Mouse (Mus musculus) liver, embryonic 15.5 days (tissue): ENCODE measurements around the gene Plpp1. TPM values are rescaled to one million over a fixed set of nuclear protein-coding genes. Genes with fewer than 3 reads are reported as not detected.

ENCODE experiments used
- ATAC-seq: fragments of 200-750 bp; cut with Nextera tagmentation; 2 replicates; pipeline ENCODE4 v1.8.0; 2017; ENCODE audit warnings: moderate number of reproducible peaks, mild to moderate bottlenecking, moderate library complexity; ENCODE audit not compliant: insufficient read depth
- H3K27ac ChIP-seq: fragments of 300-500 bp; sonication (generic); replicated peaks from 2 replicates; pipeline ENCODE4 v1.5.1; 2015; ENCODE audit warnings: mild to moderate bottlenecking, inconsistent platforms
- H3K27me3 ChIP-seq: fragments of 300-500 bp; sonication (generic); 2 replicates; pipeline ENCODE4 v1.6.1; 2015; ENCODE audit warnings: mild to moderate bottlenecking, inconsistent platforms
- H3K36me3 ChIP-seq: fragments of 300-500 bp; sonication (generic); replicated peaks from 2 replicates; pipeline ENCODE4 v1.6.1; 2015; ENCODE audit warnings: moderate library complexity, mild to moderate bottlenecking, inconsistent platforms
- H3K4me1 ChIP-seq: fragments of 300-500 bp; sonication (generic); replicated peaks from 2 replicates; pipeline ENCODE4 v1.6.1; 2015; ENCODE audit warnings: inconsistent platforms
- H3K4me2 ChIP-seq: fragments of 300-500 bp; sonication (generic); 2 replicates; pipeline ENCODE4 v1.6.1; 2015; ENCODE audit warnings: moderate library complexity, mild to moderate bottlenecking, inconsistent platforms
- H3K4me3 ChIP-seq: fragments of 300-500 bp; sonication (generic); replicated peaks from 2 replicates; pipeline ENCODE4 v1.5.1; 2015; ENCODE audit warnings: mild to moderate bottlenecking, inconsistent platforms
- H3K9ac ChIP-seq: fragments of 300-500 bp; sonication (generic); 2 replicates; pipeline ENCODE4 v1.6.1; 2015; ENCODE audit warnings: moderate library complexity, mild to moderate bottlenecking, inconsistent platforms
- H3K9me3 ChIP-seq: fragments of 300-500 bp; sonication (generic); replicated peaks from 2 replicates; pipeline ENCODE4 v1.6.1; 2016; ENCODE audit warnings: inconsistent platforms
- WGBS: fragments of 180-500 bp; shearing (Covaris S2); methylation state at CpG from one replicate; pipeline ENCODE4 v1.1.7; 2015; ENCODE audit warnings: mixed read lengths; ENCODE audit not compliant: insufficient replicate concordance; 5-methylcytosine and 5-hydroxymethylcytosine counted together
- polyA plus RNA-seq: library from polyadenylated mRNA; unstranded; fragments of >200 nt; fragmentation: Nextera tagmentation; extraction: Ambion mirVana; gene quantifications from 2 replicates; pipeline ENCODE4 v1.2.1, GENCODE M21; 2015

Gene Plpp1
- polyA plus RNA-seq, 1 experiment from 2014 or later: 42.1 TPM

- H3K4me1 ChIP-seq: peaks cover 34% of the 10 kb centered on the region
- H3K4me2 ChIP-seq: no peak overlapping the region
- no peaks in the 10 kb centered on the region for H3K36me3 ChIP-seq
- 7% methylated on average over 1 of the region's 1 CpGs for WGBS
- H3K9ac ChIP-seq: no peak overlapping the region
- H3K27me3 ChIP-seq: peaks cover 23% of the 10 kb centered on the region
- no peak overlapping the region for H3K4me3 ChIP-seq
- H3K27ac ChIP-seq: no peak overlapping the region
- no peaks in the 10 kb centered on the region for H3K9me3 ChIP-seq
- 0 out of 2 replicates have a peak, but pooled peaks have one; percentile 25 for ATAC-seq
These were observed 40.1 kb upstream of the Plpp1 start for GRCm38 (mm10) chr13:112760538-112760881.

DNA sequence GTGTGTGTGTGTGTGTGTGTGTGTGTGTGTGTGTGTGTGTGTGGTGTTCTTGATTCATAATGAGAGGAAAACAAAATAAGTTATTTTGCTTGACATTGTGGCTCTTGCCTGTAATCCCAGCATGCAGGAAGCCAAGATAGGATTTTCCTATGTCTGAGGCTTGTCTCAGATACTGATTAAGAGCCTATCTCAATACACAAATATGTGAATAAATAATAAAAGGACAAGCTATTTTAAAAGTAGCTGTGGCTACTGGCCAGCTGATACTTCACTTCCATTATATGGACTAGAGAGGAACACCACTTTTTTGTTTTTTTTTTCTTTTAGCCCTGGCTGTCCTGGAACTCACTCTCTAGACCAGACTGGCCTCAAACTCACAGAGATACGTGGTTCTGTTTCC lies 38.8 kb upstream of the Plpp1 start:
- H3K9ac ChIP-seq: no peak overlapping the region
- ATAC-seq: no peak
- 19% methylated on average over 1 of the region's 1 CpGs for WGBS
- H3K27me3 ChIP-seq: peaks cover 23% of the 10 kb centered on the region
- H3K4me3 ChIP-seq: no peak overlapping the region
- H3K27ac ChIP-seq: peak overlapping the region; percentile 38; the same call in 1 of the 2 replicates
- H3K4me1 ChIP-seq: peaks cover 31% of the 10 kb centered on the region
- no peaks in the 10 kb centered on the region for H3K36me3 ChIP-seq
- H3K4me2 ChIP-seq: no peak overlapping the region
- H3K9me3 ChIP-seq: no peaks in the 10 kb centered on the region

GRCm38 (mm10) chr13:112762548-112762947 lies 38.0 kb upstream of the Plpp1 start:
- Histone ChIP-seq H3K4me3 (no peak overlapping the region), H3K36me3 (no peaks in the 10 kb centered on the region), H3K27ac (no peak overlapping the region), H3K27me3 (peaks cover 19% of the 10 kb centered on the region), H3K9ac (no peak overlapping the region), H3K4me1 (peaks cover 31% of the 10 kb centered on the region), H3K9me3 (no peaks in the 10 kb centered on the region), H3K4me2 (no peak overlapping the region)
- WGBS: 75% methylated on average over 4 of the region's 4 CpGs
- ATAC-seq: no peak

DNA sequence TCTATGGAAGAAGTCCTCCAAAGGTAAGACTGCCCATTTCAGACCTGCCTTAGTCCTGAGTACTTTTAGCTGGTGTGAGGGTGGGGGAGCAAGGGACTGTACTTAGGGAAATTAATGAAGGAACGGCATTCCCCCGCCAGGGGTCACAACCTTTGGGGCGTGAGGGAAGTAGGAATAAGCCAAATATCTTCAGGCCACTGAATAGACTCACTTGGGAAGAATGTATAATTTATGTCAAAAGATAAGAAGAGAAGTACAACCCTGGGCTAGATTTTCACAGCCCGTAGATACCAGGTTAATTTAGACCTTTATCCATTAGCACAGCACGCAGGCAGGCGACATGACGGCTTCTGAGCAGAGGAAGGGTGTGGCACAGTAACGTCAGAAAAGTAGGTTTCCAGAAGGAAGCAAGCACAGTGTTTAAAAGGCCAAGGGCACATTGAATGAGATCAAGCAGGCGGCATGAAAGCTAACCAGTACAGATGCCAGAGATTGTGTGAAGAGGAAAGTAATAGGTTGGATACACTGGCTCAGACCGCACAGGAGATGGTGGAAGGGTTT lies 37.0 kb upstream of the Plpp1 start:
- Histone ChIP-seq H3K9me3 (no peaks in the 10 kb centered on the region), H3K27me3 (peaks cover 19% of the 10 kb centered on the region), H3K4me3 (no peak overlapping the region), H3K27ac (no peak overlapping the region; the same call in 1 of the 2 replicates), H3K36me3 (no peaks in the 10 kb centered on the region), H3K4me2 (no peak overlapping the region), H3K9ac (no peak overlapping the region), H3K4me1 (peaks cover 31% of the 10 kb centered on the region)
- ATAC-seq: peak; percentile 27; the same call in 1 of the 2 replicates
- WGBS: 49% methylated on average over 10 of the region's 10 CpGs

DNA sequence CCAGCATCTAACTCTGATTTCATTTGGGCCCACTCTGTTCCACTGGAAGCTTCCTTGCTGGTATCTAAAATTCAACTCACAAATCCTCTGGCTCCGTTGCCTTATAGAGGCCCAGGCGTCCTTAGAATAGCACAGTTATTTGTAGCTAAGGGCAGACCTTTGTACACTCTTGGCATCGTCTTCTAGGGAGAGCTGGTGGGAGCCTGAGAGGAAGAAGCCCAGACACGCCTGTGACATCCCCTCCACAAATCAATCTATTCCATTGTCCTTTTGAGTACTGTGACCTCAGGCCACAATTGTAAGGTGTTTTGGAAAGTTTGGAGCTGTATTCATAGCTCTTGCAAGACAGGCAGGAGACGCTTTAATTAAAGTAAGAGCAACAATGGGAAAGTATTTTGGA lies 36.0 kb upstream of the Plpp1 start:
- ATAC-seq: no peak
- H3K4me2 ChIP-seq: no peak overlapping the region
- WGBS: 67% methylated on average over 5 of the region's 5 CpGs
- H3K4me1 ChIP-seq: peaks cover 28% of the 10 kb centered on the region
- no peaks in the 10 kb centered on the region for H3K36me3 ChIP-seq
- no peak overlapping the region for H3K27ac ChIP-seq
- no peaks in the 10 kb centered on the region for H3K9me3 ChIP-seq
- no peak overlapping the region for H3K9ac ChIP-seq
- H3K4me3 ChIP-seq: no peak overlapping the region
- H3K27me3 ChIP-seq: peaks cover 19% of the 10 kb centered on the region

DNA sequence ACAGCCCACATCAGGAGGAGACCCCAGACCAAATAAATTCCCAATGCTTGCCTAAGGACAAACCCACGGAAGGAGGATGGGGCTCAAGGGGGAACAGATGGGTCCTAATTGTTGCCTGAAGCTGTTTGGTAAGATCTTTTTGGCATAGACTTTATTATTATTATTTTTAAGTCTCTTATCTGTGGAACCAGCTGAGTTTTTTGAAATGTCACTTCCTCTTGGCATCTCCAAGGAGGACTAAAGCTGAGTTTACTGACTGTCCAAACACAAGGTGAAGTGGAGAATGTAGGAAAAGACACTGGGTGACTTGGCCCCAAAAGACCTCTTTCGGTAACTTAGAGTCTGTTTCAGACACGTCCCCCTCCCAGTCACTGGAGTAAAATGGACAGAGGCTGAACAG lies 34.9 kb upstream of the Plpp1 start:
- Histone ChIP-seq H3K4me1 (peaks cover 23% of the 10 kb centered on the region), H3K9ac (no peak overlapping the region), H3K4me3 (no peak overlapping the region), H3K27me3 (peaks cover 14% of the 10 kb centered on the region), H3K36me3 (no peaks in the 10 kb centered on the region), H3K4me2 (no peak overlapping the region), H3K9me3 (no peaks in the 10 kb centered on the region), H3K27ac (no peak overlapping the region)
- 73% methylated on average over 3 of the region's 3 CpGs for WGBS
- no peak for ATAC-seq

GRCm38 (mm10) chr13:112770528-112771328 lies 29.9 kb upstream of the Plpp1 start:
- Histone ChIP-seq H3K36me3 (no peaks in the 10 kb centered on the region), H3K27me3 (peaks cover 10% of the 10 kb centered on the region; the same call in 1 of the 2 replicates), H3K27ac (no peak overlapping the region), H3K4me2 (no peak overlapping the region), H3K4me3 (no peak overlapping the region), H3K9me3 (no peaks in the 10 kb centered on the region), H3K4me1 (peaks cover 7% of the 10 kb centered on the region; the same call in 1 of the 2 replicates), H3K9ac (no peak overlapping the region)
- 52% methylated on average over 11 of the region's 11 CpGs for WGBS
- ATAC-seq: no peak

- WGBS: 42% methylated on average over 15 of the region's 15 CpGs
- 0 out of 2 replicates have a peak overlapping the region, but pooled peaks have one; percentile 9 for H3K27ac ChIP-seq
These were observed 29.0 kb upstream of the Plpp1 start for GRCm38 (mm10) chr13:112771447-112772208.

GRCm38 (mm10) chr13:112772252-112772651 lies 28.3 kb upstream of the Plpp1 start:
- Histone ChIP-seq H3K4me2 (no peak overlapping the region), H3K27me3 (peaks cover 13% of the 10 kb centered on the region), H3K4me1 (peaks cover 7% of the 10 kb centered on the region; the same call in 1 of the 2 replicates), H3K9me3 (no peaks in the 10 kb centered on the region), H3K27ac (no peak overlapping the region), H3K36me3 (no peaks in the 10 kb centered on the region), H3K4me3 (no peak overlapping the region), H3K9ac (no peak overlapping the region)
- 72% methylated on average over 11 of the region's 11 CpGs for whole genome bisulfite sequencing
- no peak for ATAC-seq

More at GRCm38 (mm10) chr13:112771447-112772208, 29.0 kb upstream of the Plpp1 start:
- Histone ChIP-seq H3K4me2 (no peak overlapping the region), H3K4me1 (peaks cover 7% of the 10 kb centered on the region; the same call in 1 of the 2 replicates), H3K9me3 (no peaks in the 10 kb centered on the region), H3K4me3 (no peak overlapping the region), H3K36me3 (no peaks in the 10 kb centered on the region), H3K9ac (no peak overlapping the region), H3K27me3 (peaks cover 10% of the 10 kb centered on the region; the same call in 1 of the 2 replicates)
- ATAC-seq: no peak

GRCm38 (mm10) chr13:112772861-112773260 lies 27.7 kb upstream of the Plpp1 start:
- H3K4me1 ChIP-seq: peaks cover 7% of the 10 kb centered on the region; the same call in 1 of the 2 replicates
- 71% methylated on average over 14 of the region's 14 CpGs for WGBS
- ATAC-seq: no peak

More at GRCm38 (mm10) chr13:112772861-112773260, 27.7 kb upstream of the Plpp1 start:
- H3K27me3 ChIP-seq: peaks cover 18% of the 10 kb centered on the region
- no peak overlapping the region for H3K4me2 ChIP-seq
- H3K27ac ChIP-seq: no peak overlapping the region
- H3K4me3 ChIP-seq: no peak overlapping the region
- H3K36me3 ChIP-seq: no peaks in the 10 kb centered on the region
- H3K9me3 ChIP-seq: no peaks in the 10 kb centered on the region
- no peak overlapping the region for H3K9ac ChIP-seq
